Mouse (Mus musculus): ENCODE measurements around the gene Epn2.
"Not testable (repeated sequence)": the region's sequence is repeated elsewhere in the genome, so short reads cannot be mapped to it uniquely, and the experiment has no call there.

Epn2 gene

DNA sequence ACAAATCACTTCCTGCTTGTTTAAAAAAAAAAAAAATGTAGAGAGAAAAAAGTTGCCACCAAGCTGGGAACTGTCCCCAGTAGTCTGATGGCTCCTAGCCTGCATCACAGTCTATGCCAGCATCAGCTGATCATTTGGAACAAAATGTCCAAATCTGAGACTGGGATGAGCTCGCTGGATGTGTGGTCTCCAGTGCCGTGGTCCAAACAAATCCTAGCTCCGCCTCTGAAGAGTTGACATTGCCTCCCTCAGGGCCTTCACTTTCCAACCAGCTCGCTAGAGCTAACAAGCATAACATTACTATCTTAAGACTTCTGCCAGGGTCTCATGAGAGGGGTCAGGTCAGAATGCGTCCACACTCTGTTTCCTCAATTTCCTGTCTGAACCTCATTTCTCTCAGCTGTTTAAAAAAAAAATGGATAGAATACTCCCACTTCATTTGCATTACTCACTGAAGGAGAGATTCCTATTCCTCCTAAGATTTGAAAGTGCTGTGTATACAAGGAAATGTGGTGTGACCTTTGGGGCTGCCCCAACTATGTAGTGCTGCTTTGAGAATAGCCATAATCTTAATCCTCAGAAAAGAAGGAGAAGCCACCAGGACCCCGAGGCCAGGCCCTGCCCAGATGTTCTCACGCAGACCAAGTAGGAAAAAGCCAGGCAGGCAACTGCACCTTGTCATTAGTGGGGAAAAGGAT, 11.2 kb upstream of the Epn2 start:
- no peak for DNase-seq

DNA sequence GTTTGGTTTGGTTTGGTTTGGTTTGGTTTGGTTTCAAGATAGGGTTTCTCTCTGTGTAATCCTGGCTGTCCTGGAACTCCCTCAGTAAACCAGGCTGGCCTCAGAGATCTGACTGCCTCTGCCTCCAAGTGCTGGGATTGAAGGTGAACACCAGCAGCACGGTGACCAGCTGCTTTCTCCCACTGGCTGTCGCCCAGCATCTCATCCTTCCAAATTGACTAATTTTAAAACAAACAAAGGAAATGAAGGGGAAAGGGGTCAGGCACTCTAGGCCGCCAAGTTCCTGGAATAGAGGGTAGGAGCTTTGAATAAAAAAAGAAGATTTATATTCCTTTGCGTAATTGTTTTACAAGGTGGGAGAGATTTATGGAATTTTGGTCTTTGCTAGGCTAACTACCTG, 5.9 kb upstream of the Epn2 start:
- no peak for DNase-seq

DNA sequence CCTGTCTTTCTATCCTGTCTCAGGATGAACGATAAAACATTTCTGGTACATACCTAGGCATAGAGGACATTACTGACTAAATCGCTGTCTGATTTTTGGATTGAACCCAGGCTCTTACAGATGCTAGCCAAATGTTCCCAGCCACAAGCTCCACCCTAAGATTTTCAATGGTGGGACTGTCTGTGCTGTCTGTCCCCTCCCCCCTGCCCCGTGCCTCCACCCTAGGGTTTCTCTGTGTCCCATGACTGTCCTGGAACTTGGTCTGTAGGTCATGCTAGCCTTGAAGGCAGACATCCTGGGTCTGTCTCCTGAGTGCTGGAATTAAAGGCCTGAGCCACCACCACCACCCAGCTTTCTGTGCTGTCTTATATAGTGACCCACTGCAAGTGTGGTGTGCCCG, 5.3 kb upstream of the Epn2 start:
- DNase-seq, result no peak

DNA sequence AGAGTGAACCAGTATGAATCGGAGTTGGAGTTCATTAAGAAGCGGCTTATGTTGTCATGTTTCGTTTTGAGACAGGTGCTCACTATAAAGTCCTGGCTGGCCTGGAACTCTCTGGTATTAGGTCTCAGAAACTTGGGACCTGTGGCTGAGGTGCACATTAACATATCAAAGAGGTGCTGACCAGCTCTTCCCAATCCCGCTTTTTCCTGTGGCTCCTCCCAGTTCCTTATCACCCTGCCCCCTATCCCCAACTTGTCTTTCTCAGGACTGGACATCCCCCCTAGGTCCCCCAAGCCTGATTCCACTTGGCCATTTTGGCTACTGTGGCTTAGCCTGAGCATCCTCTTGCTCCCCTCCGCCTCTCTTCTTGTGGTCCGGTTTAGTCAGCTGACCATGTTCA, 4.6 kb upstream of the Epn2 start:
- no peak for DNase-seq

DNA sequence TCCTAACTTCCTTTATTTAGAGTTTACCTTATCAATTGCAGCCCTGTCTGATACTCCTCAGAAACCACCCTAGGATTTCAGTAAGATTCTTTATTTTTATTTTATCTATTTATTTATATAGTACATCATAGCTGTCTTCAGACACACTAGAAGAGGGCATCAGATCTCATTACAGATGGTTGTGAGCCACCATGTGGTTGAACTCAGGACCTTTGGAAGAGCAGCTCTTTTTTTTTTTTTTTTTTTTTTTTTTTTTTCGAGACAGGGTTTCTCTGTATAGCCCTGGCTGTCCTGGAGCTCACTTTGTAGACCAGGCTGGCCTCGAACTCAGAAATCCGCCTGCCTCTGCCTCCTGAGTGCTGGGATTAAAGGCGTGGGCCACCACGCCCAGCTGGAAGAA, 3.3 kb upstream of the Epn2 start:
- DNase-seq, result not testable (repeated sequence)

DNA sequence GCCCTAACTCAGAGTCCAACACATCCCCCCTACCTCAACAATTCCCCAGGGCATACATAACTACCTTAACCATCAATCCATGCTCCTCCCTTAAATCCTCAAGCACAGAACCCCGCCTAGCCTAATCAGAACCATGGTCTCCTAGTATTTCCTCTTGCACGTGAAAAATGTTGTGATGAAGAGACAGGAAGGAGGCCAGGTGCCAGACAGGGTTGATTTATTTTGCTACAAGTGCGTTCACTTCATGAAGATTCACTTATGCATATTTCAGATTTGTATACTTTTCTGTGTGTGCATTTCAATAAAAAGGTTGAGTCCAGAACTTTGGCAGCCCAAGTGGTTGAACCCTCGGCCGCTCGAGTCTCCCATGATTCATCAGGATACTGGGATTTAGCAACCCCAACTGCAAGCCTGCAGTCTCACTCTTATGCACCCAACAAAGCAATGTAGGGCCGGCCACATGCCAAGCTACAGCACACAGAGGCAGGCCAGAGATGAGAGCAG, 443 bp upstream of the Epn2 start:
- no peak for DNase-seq

DNA sequence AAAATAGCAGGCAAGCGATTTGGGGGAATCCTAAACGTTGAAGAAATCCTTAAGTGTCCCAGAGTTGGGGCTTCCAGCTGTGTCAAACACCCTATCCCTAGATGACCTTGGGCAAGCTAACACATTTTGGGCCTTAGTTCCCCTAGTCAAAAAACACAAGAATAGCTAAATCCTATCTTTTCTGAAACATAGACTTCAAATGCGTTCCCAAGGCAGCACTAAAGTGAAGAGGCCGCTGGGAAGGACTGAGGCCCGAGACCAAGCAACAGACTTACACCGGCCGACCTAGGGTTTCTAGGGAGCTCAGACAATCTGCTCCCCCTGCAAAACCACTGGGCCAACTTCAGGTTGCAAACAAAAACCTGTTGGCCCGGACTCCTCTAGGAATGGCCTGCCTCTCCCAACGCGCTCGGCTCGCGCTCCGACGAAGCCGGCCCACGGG, 925 bp downstream of the Epn2 start:
- DNase-seq, result peak in 1 of 2 experiments; percentile 24

DNA sequence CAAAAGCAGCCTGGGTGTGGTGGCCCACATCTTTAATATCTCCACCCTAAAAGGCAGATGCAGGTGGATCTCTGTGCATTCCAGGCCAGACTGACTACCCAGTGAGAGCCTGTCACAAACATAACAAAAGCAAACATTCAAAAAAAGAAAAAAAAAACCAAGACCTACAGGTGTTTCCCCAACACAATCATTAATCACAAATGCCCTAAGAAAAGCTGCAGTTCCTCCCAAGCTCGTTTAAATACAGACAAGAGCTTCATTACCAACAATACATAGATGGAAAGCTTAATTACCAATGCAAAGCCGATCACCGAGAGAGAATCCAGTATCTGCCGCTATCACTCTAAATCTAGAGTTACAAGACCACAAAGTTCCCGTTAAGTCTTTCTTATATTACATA, 1.5 kb downstream of the Epn2 start:
- no peak for DNase-seq

DNA sequence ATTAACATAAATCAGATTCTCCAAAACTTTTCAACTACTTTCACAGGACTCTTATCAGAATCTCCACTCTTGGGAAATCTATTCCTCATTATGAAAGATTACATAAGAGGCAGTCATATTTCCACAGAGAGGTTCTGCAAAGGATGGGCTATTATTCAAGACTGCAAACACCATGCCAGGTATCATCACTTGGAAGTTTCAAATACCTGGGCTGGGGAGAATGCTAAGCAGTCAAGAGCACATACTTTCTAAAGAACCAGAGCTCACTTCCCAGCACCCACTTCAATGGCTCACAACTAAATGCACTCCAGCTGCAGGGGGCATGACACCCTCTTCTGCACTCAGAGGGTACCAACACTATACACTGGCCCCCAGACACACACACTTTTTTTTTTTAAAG, 2.1 kb downstream of the Epn2 start:
- DNase-seq, result no peak

DNA sequence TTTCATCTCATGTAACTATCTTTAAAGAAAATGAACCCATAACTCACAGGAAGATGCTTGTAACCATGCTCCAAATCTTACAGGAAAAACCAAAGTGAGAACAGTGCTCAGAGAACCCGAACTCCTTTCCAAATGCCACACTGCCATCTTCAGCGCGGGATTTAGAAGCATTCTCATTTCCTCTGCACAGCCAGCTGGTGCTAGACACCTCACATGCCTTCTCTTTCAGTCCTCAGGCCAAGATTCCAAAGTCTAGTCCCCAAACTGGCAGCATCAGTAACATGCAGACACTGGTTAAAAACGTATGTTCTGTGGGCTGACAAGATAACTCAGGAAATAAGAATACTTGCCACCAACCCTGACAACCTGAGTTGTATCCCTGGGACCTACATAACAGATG, 6.2 kb downstream of the Epn2 start:
- no peak for DNase-seq

DNA sequence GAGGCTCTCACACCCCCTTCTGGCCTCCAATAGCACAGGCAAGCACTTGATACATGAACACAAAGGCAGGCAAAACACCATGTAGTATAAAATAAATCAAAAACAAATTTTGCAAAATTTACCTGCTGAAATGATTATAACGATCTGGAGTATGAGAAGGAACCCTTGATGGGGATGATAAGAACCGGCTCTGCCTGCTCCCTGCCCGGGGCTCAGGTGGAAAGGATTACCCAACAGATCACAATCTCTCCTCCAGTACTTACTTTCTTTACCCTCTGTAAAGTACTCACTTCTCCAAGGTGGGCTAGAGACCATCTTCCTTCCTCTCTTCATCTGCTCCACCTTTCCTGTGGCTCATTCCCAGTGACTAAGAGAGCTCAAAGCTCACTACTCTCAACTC, 8.3 kb downstream of the Epn2 start:
- DNase-seq, result no peak

DNA sequence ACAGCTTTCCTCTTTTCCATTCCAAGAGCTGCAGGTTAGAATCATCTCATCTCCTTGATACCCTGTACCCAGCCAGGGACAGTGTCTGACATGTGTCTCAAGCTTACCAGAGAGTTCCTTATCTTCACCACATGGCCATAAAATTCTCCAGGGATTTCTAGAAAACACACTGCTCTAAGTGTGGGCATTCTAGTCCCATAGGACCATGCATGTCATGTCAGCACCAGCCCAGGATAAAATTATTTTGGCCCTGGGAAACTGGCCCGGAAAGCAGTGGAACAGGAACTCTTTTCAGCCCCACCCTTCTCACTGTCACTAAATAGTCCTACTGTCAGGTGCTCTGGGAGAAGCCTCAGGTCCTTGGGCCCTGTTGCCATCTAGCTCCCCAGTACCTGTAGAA, 9.8 kb downstream of the Epn2 start:
- no peak for DNase-seq

DNA sequence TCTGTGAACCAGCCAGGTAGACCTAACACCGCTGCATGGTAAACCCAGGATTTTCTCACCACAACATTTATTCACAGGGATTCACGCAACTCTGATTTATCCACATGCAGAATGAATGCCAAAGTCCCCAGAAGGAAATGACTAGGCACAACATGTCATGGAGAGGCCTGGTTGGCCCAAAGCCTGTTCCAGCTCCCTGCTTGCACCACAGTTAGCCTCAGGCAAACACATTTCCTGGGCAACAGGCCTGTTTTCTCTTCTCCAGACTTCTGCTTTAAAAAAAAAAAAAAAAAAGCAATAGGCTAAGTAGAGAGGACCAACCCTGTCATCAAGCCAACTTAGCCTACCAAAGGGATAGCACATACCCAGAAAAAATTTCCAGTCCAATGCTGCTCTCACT, 14.9 kb downstream of the Epn2 start:
- no peak for DNase-seq

DNA sequence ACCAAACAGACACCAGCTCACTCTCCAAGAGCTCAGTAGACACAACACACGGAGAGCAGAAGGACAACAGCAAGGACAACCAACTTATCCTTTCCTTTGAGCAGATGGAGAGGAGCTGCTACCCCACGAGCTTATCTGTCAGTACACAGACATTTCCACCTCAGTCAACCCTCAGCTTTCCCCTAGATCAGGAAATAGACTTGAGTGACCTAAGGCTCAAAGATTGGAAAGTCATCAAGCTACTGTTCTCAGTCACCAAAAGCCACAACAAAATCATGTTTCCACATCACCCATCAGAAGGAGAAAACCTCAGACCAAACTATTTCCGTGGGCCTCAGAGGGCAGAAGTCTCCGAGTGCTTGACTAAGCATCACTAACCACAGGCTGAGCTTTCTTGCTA, 15.5 kb downstream of the Epn2 start:
- no peak for DNase-seq

DNA sequence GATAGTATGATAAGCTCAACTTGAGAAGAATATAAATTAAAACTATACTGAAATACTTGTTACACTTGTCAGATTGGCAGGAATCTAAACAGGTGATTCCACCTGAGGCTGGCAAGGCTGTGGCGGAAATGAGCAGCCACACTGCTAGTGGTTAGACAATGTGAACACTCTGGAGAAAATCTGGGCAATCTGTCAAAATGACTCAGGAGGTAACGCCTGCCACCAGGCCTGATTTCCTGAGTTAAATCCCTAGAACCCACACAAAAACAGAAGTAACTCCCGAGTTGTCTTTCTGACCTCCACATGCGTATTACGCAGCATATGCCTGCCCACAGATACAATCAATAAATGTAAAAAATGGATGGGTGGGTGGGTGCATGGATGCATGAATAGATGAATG, 17.1 kb downstream of the Epn2 start:
- no peak for DNase-seq

DNA sequence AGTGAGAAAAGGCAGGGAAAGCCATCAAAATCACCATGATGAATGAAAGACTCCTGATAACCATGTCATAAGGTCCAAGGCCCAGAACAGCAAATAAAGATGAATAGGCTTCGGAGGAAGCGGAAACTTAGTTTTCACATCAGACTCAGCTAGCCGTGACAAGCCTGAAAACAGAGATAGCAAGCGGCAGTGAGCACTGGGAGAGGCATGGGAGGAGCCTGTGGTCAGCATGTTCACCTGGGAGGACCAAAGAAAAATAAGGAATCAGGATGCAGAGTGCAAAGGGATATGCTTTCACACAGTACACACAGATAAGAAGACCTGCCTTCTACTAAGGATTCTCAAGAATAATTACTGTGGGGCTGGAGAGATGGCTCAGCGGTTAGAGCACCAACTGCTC, 19.9 kb downstream of the Epn2 start:
- DNase-seq, result no peak

DNA sequence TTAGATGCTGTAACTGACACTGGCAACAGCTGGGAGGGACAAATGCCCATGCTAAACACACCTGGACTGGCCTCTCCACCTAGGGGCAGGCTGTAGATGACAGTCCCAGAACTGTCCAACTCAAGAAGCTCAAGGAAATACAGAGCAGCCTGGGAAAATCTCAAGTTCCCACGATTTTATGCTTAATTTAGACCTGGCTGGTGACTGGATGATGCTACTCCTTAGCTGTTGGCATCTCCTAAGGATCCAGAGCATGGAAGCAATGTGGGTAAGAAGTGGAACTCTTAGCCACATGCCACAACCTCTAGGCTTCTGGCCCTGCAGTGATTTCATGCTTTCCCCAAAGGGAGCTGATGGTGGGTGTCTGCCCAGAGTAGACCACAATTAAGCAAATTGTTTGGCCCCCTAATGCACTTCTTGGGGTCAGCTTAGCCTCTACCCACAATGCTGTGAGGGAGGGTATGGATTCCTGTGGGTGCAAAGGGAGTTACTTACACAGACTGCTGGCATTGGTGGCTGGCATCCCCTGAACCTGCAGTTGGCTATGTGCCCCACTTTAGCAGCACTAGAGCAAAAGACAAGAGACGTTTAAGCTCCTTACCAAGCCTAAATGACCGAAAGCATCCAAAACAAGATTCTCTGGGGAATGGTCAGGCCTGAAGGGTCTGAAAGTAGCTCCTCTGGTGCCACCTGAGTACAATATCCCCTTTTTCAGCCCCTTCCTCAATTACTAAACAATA, 26.3 kb downstream of the Epn2 start:
- DNase-seq, result no peak

DNA sequence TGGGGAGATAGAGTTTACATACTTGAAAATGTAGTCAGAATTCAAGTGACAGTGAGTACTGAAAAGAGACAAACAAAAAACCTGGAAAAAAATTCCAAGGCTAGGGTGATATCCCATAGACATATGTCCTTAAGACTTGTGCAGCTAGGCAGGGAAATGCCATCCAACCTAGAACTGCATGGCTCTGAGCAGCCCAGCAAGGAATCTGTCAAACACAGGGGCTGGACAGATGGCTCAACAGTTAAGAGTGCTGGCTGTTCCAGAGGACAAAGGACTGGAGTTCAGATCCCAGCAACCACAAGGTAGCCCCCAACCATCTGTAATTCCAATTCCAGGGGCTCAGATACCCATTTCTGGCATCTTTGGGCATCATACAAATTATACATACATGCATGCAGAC, 28.9 kb downstream of the Epn2 start:
- no peak for DNase-seq

DNA sequence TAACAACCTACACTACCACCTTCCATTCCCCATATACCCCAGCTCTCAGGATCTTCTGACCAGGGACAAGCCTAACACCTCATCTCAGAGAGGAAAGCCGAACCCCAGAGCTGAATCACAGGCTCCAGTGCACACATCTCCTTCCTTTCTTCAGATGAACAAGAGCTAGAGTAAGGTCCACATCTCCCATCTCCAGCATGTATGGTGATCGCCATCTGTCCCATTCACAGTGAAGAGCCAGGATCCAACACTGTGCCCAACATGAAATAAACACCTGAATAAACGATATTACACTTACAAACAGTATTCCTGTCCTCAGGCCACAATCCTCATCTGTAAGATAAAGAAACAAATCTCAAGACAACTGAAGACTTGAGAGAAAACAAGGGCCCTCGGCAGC, 31.8 kb downstream of the Epn2 start:
- no peak for DNase-seq

DNA sequence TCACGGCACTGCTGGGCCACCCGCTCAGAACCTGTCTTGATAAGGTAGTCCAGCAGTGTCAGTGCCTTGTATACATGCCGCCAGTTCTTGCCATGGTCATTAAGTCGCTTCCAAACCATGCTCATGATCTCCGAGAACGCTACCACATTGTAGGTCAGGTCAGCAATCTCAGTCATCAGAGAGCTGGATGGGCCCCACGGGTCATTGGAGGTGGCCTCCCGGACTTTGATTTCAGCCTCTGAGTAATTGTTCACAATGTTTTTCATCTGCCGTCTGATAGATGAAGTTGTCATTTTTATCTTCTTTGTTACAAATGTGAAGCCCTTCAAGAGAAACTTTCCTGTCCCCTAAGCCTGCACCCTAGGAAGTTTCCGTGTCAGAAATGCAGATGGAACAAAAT, 33.0 kb downstream of the Epn2 start:
- DNase-seq, result no peak

DNA sequence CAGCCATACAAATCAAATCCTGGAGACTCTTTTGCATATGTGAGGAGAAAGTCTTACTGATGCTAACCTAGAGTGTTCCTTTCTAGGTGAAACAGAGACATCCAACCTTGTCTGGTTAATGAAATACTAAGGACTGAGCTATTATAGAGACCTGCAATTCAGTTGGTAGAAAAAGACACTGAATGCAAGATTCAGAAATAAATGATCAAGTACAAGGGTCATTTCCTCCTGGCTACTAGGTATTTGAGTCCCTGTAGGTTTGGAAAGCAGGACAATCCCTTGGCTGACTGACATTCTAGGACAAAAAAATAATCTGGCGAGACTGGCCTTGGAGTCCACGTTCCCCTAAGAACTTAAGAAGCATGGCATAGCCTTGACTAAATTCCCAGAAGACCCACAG, 33.9 kb downstream of the Epn2 start:
- DNase-seq, result no peak

DNA sequence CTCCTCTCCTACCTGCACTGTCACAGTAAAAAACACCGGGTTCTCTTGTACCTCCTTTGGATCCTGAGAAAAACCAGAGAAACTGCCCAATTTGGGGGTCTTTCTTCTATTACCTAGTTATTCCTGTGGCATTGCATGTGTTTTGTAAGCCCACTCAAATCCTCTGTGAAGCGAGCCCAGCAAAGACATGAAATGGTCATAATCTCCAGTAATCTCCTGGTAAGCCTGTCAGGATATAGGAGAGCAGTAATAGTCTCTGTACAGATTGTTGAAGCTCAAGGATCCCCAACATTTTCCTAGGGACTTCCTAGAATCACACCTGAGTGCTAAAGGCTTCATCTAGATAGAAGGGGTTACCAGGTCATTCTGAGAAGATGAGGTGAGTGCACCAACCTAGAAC, 38.4 kb downstream of the Epn2 start:
- DNase-seq, result no peak

DNA sequence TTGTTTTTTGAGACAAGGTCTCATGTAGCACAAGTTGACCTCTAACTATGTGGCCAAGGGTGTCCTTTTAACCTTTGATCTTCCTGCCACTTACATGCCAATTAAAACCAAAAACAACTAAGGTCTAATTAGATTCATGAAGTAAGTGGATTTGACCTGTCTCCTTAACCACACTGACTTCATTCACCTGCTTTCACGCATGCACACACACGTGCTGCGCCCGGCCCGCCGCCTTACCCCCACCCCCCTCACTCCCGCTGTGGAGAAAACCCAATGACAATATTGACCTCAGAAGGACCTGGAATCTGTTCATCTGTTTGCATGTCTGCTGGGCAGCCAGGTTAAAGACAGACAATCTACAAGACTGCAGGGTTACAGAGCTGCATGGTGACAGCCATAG, 38.8 kb downstream of the Epn2 start:
- DNase-seq, result no peak

DNA sequence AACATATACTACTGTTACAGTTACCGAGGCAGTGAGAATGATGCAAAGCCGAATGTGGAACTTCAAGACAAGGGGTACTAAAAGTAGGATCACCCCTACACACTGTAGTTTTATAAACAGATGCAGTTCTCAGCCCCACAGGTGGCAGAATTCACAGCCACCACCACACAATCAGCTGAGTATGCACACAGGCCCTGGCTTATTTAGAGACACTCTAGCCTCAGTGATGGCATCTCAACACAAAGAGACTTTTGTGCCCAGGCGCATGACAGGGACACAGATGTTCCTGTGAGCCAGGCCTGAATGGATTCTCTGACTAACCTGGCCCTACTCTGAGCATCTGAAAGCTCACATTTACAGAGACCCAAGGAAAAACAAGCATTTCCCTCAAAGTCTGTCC, 42.1 kb downstream of the Epn2 start:
- no peak for DNase-seq

DNA sequence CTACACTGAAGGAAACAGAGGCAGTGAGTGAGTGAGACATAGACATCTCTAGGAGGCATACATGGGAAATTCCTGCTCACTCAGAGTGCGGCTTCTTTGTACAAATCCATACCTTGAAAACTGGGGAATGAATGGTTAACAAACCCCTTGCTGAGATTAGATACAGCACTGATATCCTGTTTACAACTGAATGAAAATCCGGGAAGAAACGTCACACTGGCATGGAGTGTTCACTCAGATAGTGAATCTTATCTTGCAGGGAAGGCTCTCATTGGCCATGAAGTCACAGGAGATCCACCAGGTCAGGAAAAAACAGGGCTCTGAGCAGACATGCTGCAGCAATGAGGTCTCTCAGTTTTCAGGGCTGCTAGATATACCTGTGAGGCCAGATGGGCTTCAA, 42.5 kb downstream of the Epn2 start:
- DNase-seq, result no peak

All from B cell, adult 2 months (primary cell).